Comparison of ENCODE assay signal across 8 mouse cellular contexts in genomic region chr17:43460245-43461181, GRCm38 (mm10). TPM values are rescaled to one million over a fixed set of nuclear protein-coding genes. Genes with fewer than 3 reads are reported as not detected.
DNase-seq lines count a peak whose midpoint lies in the region; ATAC-seq and TF ChIP-seq lines count a peak whose summit lies in the region.

No protein-coding gene starts in this region.

- no peak overlapping the region for H3K9ac ChIP-seq in forebrain, embryonic 12.5 days
- H3K9ac ChIP-seq in heart, postnatal 0 days (replicated peaks; ENCODE audit: low read depth, low read length), result no peak overlapping the region
- no peak overlapping the region for H3K9ac ChIP-seq in liver, embryonic 16.5 days (ENCODE audit: low read depth, low read length)
- no peak overlapping the region for H3K9ac ChIP-seq in neural tube, embryonic 14.5 days (replicated peaks; ENCODE audit: low read depth, low read length)

- H3K4me1 ChIP-seq in forebrain, embryonic 12.5 days, result peaks cover 12% of the 10 kb centered on the region
- H3K4me1 ChIP-seq in heart, postnatal 0 days (ENCODE audit: control insufficient read depth, insufficient read depth), result no peaks in the 10 kb centered on the region
- no peaks in the 10 kb centered on the region for H3K4me1 ChIP-seq in liver, embryonic 16.5 days (ENCODE audit: control insufficient read depth, low read depth, low read length)
- 0 out of 2 replicates have a peak, but pooled peaks cover 2% of the 10 kb centered on the region for H3K4me1 ChIP-seq in neural tube, embryonic 14.5 days (ENCODE audit: control insufficient read depth, insufficient read depth, low read length)

- no peak overlapping the region for H3K27ac ChIP-seq in forebrain, embryonic 12.5 days
- no peak overlapping the region for H3K27ac ChIP-seq in heart, postnatal 0 days (ENCODE audit: low read depth)
- no peak overlapping the region for H3K27ac ChIP-seq in liver, embryonic 16.5 days (ENCODE audit: low read length)
- no peak overlapping the region for H3K27ac ChIP-seq in neural tube, embryonic 14.5 days (ENCODE audit: low read depth, low read length)

- H3K4me3 ChIP-seq in forebrain, embryonic 12.5 days (replicated peaks), result no peak overlapping the region
- no peak overlapping the region for H3K4me3 ChIP-seq in heart, postnatal 0 days (ENCODE audit: low read depth, low read length)
- no peak overlapping the region for H3K4me3 ChIP-seq in liver, embryonic 16.5 days (ENCODE audit: low read depth, low read length)
- no peak overlapping the region for H3K4me3 ChIP-seq in neural tube, embryonic 14.5 days (ENCODE audit: low read depth, low read length)

- DNase-seq in B cell, adult 2 months, result peak; percentile 55
- DNase-seq in c-Kit-positive CD71-positive TER-119-negative erythroid progenitor cells, embryonic 14.5 days (ENCODE audit: low read depth), result peak; percentile 25
- peak; percentile 75 for DNase-seq in heart, postnatal 0 days (ENCODE audit: low spot score)
- DNase-seq in kidney, postnatal 36 days, result peak; percentile 83 to 89
- peak; percentile 69 for DNase-seq in testis, postnatal 14 days (ENCODE audit: low spot score)

- TF ChIP-seq EP300 in heart, postnatal 0 days (IDR thresholded peaks at IDR 0.05; ENCODE audit: low read depth), result no peak

- H3K36me3 ChIP-seq in forebrain, embryonic 12.5 days (replicated peaks), result no peaks in the 10 kb centered on the region
- H3K36me3 ChIP-seq in heart, postnatal 0 days (replicated peaks; ENCODE audit: control insufficient read depth, insufficient read depth, low read length), result no peaks in the 10 kb centered on the region; the same call in 1 of the 2 replicates
- no peaks in the 10 kb centered on the region for H3K36me3 ChIP-seq in liver, embryonic 16.5 days (ENCODE audit: control insufficient read depth, insufficient read depth)
- H3K36me3 ChIP-seq in neural tube, embryonic 14.5 days (ENCODE audit: control insufficient read depth, insufficient read depth, low read length), result no peaks in the 10 kb centered on the region

- ATAC-seq in forebrain, embryonic 12.5 days (ENCODE audit: low FRiP score), result peak; percentile 95
- ATAC-seq in heart, postnatal 0 days (ENCODE audit: insufficient read depth, low read depth), result peak; percentile 84
- ATAC-seq in liver, embryonic 16.5 days (ENCODE audit: low read depth), result peak; percentile 50; the same call in 1 of the 2 replicates
- ATAC-seq in neural tube, embryonic 14.5 days (ENCODE audit: low read depth), result peak; percentile 96

- no peaks in the 10 kb centered on the region for H3K27me3 ChIP-seq in forebrain, embryonic 12.5 days
- no peaks in the 10 kb centered on the region for H3K27me3 ChIP-seq in heart, postnatal 0 days (ENCODE audit: control insufficient read depth, insufficient read depth, low read length)
- no peaks in the 10 kb centered on the region for H3K27me3 ChIP-seq in liver, embryonic 16.5 days (ENCODE audit: control insufficient read depth, insufficient read depth, low read depth, low read length)
- no peaks in the 10 kb centered on the region for H3K27me3 ChIP-seq in neural tube, embryonic 14.5 days (ENCODE audit: control insufficient read depth, insufficient read depth, low read length)

- 31% methylated on average over 19 of the region's 19 CpGs for WGBS in forebrain, embryonic 12.5 days
- 32% methylated on average over 19 of the region's 19 CpGs for WGBS in heart, postnatal 0 days
- 26% methylated on average over 19 of the region's 19 CpGs for WGBS in liver, embryonic 16.5 days (ENCODE audit: insufficient replicate concordance)
- WGBS in neural tube, embryonic 14.5 days, result 35% methylated on average over 19 of the region's 19 CpGs

- H3K9me3 ChIP-seq in forebrain, embryonic 12.5 days, result no peaks in the 10 kb centered on the region
- H3K9me3 ChIP-seq in heart, postnatal 0 days (replicated peaks; ENCODE audit: control insufficient read depth, low read length), result no peaks in the 10 kb centered on the region
- no peaks in the 10 kb centered on the region for H3K9me3 ChIP-seq in liver, embryonic 16.5 days (replicated peaks; ENCODE audit: control insufficient read depth, low read length)
- H3K9me3 ChIP-seq in neural tube, embryonic 14.5 days (ENCODE audit: control insufficient read depth, low read length), result no peaks in the 10 kb centered on the region

- TF ChIP-seq CTCF in heart, postnatal 0 days (IDR thresholded peaks at IDR 0.05; ENCODE audit: low read depth), result peak; percentile 96

- peak overlapping the region; percentile 22; the same call in 1 of the 2 replicates for H3K4me2 ChIP-seq in forebrain, embryonic 12.5 days
- H3K4me2 ChIP-seq in heart, postnatal 0 days (ENCODE audit: low read depth, low read length), result no peak overlapping the region; the same call in 1 of the 2 replicates
- no peak overlapping the region for H3K4me2 ChIP-seq in liver, embryonic 16.5 days (ENCODE audit: low read depth, low read length)
- no peak overlapping the region; the same call in 1 of the 2 replicates for H3K4me2 ChIP-seq in neural tube, embryonic 14.5 days (ENCODE audit: low read depth, low read length)

RNA-seq across cellular contexts. Expression of gene Mep1a, which starts 42.1 kb away (rescaled TPM):
- polyA plus RNA-seq in forebrain, embryonic 12.5 days (2016; fragmentation: Nextera tagmentation; extraction: Ambion mirVana), result not detected in 2 replicates
- not detected in 2 replicates for total RNA-seq in heart, postnatal 0 days (2014; rRNA removed; ENCODE audit: low replicate concordance)
- not detected in 2 replicates for polyA plus RNA-seq in heart, postnatal 0 days (2015; fragmentation: Nextera tagmentation; extraction: Ambion mirVana)
- 0.07 and 0.24 TPM in 2 replicates for polyA plus RNA-seq in liver, embryonic 16.5 days (2015; fragmentation: Nextera tagmentation; extraction: Ambion mirVana)
- 0.09 TPM in 1 of 2 replicates, not detected in the other for polyA plus RNA-seq in neural tube, embryonic 14.5 days (2014; fragmentation: Nextera tagmentation; extraction: Ambion mirVana)

Comparison
In these comparisons a context has a peak if more than half of its experiments do, and no peak if none do; other contexts are left out.
1. DNase-seq: peak in every context shown above with its lines; median percentile 86 in kidney, postnatal 36 days; 75 in heart, postnatal 0 days; 69 in testis, postnatal 14 days; 55 in B cell, adult 2 months; 25 in c-Kit-positive CD71-positive TER-119-negative erythroid progenitor cells, embryonic 14.5 days.